Comparison of ENCODE assay signal across 26 mouse cellular contexts in genomic region chr9:53390136-53390535, GRCm38 (mm10). TPM values are rescaled to one million over a fixed set of nuclear protein-coding genes. Genes with fewer than 3 reads are reported as not detected.
"Had no signal": no experiment of that assay in that cellular context is flagged by ENCODE, and none has a peak within 500 bp of the region (broad histone marks: within the 10 kb centered on the region; RNA-seq: fewer than 3 reads in every experiment).

No protein-coding gene starts in this region.

- H3K27me3 ChIP-seq: lung, embryonic 15.5 days; midbrain, embryonic 12.5 days; neural tube, embryonic 13.5 days; neural tube, embryonic 15.5 days; stomach, embryonic 15.5 days had no signal

- H3K4me3 ChIP-seq: liver, embryonic 15.5 days; lung, embryonic 15.5 days; midbrain, embryonic 10.5 days; midbrain, embryonic 12.5 days; myocyte; neural tube, embryonic 13.5 days; neural tube, embryonic 15.5 days; stomach, embryonic 15.5 days had no signal

- ATAC-seq: liver, postnatal 0 days; lung, postnatal 0 days; midbrain, embryonic 16.5 days had no signal

- H3K36me3 ChIP-seq: midbrain, embryonic 12.5 days; neural tube, embryonic 13.5 days; neural tube, embryonic 15.5 days had no signal

- H3K27ac ChIP-seq: liver, embryonic 15.5 days; lung, embryonic 15.5 days; macrophage; midbrain, embryonic 10.5 days; midbrain, embryonic 12.5 days; neural tube, embryonic 13.5 days; neural tube, embryonic 15.5 days; stomach, embryonic 15.5 days; stomach, postnatal 0 days had no signal

- H3K4me1 ChIP-seq: liver, embryonic 15.5 days; midbrain, embryonic 12.5 days; neural tube, embryonic 13.5 days had no signal

- DNase-seq: liver, postnatal 0 days; lung, adult 2 months; lung, postnatal 14 days; lung, postnatal 36 days; midbrain, embryonic 14.5 days; retina, postnatal 1 day; right cerebral cortex, adult 18-20 months; right cerebral cortex, postnatal 25 days; right cerebral cortex, postnatal 4 days; spleen, adult 18-20 months; thymus, adult 2 months; thymus, postnatal 25 days; thymus, postnatal 4 days had no signal

RNA-seq across cellular contexts. Expression of gene 4930550C14Rik, which starts 12.0 kb away (rescaled TPM):
- polyA plus RNA-seq: small intestine, adult 2 months had no signal
